ENCODE assay signal across 12 mouse cellular contexts in the genomic region with DNA sequence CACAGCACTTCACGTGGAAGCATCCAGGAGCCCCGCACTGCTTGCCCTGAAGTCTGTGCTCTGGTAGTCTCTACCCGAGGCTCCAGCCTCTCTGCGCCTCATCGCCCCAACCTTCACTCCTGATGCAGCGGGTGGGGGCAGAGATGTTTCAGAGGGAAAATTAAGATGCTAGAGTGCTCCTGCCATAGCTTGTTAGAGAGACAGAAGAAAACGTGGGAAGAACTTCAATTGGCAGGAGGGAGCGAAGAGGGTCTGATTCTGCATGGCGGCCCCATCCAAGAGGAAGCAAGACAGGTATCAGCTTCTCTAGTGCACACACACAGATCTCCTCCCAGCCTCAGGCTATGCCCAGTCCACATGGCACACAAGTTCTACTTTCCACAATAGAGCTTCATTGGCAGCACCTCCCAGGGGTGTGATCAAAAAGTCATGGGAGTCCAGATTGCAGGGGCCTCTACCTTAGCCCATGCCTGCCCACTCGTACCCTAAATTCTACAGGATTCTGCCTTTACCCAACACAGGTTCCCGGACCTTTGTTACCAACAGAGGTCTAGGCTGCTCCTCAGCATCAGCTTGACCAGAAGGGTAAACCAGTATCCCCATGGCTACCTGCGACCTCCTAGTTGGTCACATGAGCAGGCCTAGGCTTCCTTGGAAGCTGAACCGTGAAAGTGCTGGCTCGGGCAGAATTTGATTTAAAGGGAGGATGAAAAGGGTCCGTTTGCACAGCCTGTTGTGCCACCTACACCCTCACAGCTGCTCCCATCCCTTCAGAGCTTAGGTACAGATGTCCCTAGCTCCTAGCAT. TPM values are rescaled to one million over a fixed set of nuclear protein-coding genes. Genes with fewer than 3 reads are reported as not detected.
DNase-seq lines count a peak whose midpoint lies in the region; ATAC-seq lines count a peak whose summit lies in the region.
"Had no signal": no experiment of that assay in that cellular context is flagged by ENCODE, and none has a peak within 500 bp of the region (broad histone marks: within the 10 kb centered on the region; RNA-seq: fewer than 3 reads in every experiment).

No protein-coding gene starts in this region.

- H3K4me2 ChIP-seq in hindbrain, embryonic 14.5 days (replicated peaks) = peak overlapping the region; percentile 77
- H3K4me2 ChIP-seq in midbrain, embryonic 12.5 days (replicated peaks) = 0 out of 2 replicates have a peak overlapping the region, but pooled peaks have one; percentile 16

- H3K27ac ChIP-seq in hindbrain, embryonic 14.5 days = peak overlapping the region; percentile 99
- H3K27ac ChIP-seq in midbrain, embryonic 12.5 days (replicated peaks) = peak overlapping the region; percentile 100
- H3K27ac ChIP-seq: embryonic facial prominence, embryonic 10.5 days had no signal

- 53% methylated on average over 15 of the region's 15 CpGs for WGBS in hindbrain, embryonic 14.5 days
- 67% methylated on average over 15 of the region's 15 CpGs for WGBS in midbrain, embryonic 12.5 days

- peak; percentile 57 for DNase-seq in right cerebral cortex, adult 18-20 months
- DNase-seq in right cerebral cortex, postnatal 14 days = no peak
- no peak for DNase-seq in hindbrain, embryonic 14.5 days (ENCODE audit: low spot score)
- DNase-seq in telencephalon, adult 2 months (ENCODE audit: low read depth, low spot score) = peak; percentile 39
- no peak for DNase-seq in heart, adult 11 months
- no peak for DNase-seq in kidney, postnatal 36 days
- no peak for DNase-seq in thymus, postnatal 36 days
- DNase-seq: lung, adult 18-20 months had no signal

- H3K9ac ChIP-seq in hindbrain, embryonic 14.5 days = peak overlapping the region; percentile 99
- H3K9ac ChIP-seq in midbrain, embryonic 12.5 days (replicated peaks) = peak overlapping the region; percentile 99; the same call in 1 of the 2 replicates

- H3K9me3 ChIP-seq in hindbrain, embryonic 14.5 days (ENCODE audit: control insufficient read depth, low read length) = no peaks in the 10 kb centered on the region
- no peaks in the 10 kb centered on the region for H3K9me3 ChIP-seq in midbrain, embryonic 12.5 days
- H3K9me3 ChIP-seq: embryonic facial prominence, embryonic 10.5 days had no signal

- ATAC-seq in hindbrain, embryonic 14.5 days (ENCODE audit: low FRiP score) = no peak
- no peak for ATAC-seq in midbrain, embryonic 12.5 days (ENCODE audit: low FRiP score, low read depth)

- H3K4me1 ChIP-seq in hindbrain, embryonic 14.5 days (replicated peaks; ENCODE audit: control insufficient read depth, insufficient read depth, low read length) = peaks cover 26% of the 10 kb centered on the region
- H3K4me1 ChIP-seq in midbrain, embryonic 12.5 days = peaks cover 41% of the 10 kb centered on the region

- no peaks in the 10 kb centered on the region for H3K27me3 ChIP-seq in hindbrain, embryonic 14.5 days (ENCODE audit: control insufficient read depth, insufficient read depth, low read length)
- H3K27me3 ChIP-seq in midbrain, embryonic 12.5 days = no peaks in the 10 kb centered on the region

- H3K36me3 ChIP-seq in hindbrain, embryonic 14.5 days (replicated peaks; ENCODE audit: control insufficient read depth, insufficient read depth) = peaks cover 7% of the 10 kb centered on the region
- H3K36me3 ChIP-seq in midbrain, embryonic 12.5 days = peaks cover 8% of the 10 kb centered on the region; the same call in 1 of the 2 replicates

- H3K4me3 ChIP-seq in hindbrain, embryonic 14.5 days (replicated peaks; ENCODE audit: low read length) = no peak overlapping the region
- H3K4me3 ChIP-seq in midbrain, embryonic 12.5 days = no peak overlapping the region
- H3K4me3 ChIP-seq: embryonic facial prominence, embryonic 10.5 days had no signal

RNA-seq across cellular contexts. Expression of gene Ythdf1, which starts 23.7 kb away (rescaled TPM):
- 50.0 and 56.6 TPM in 2 replicates for polyA plus RNA-seq in hindbrain, embryonic 14.5 days (2014; fragmentation: Nextera tagmentation; extraction: Ambion mirVana)
- polyA plus RNA-seq in midbrain, embryonic 12.5 days (2016; fragmentation: Nextera tagmentation; extraction: Ambion mirVana) = 65.2 and 67.2 TPM in 2 replicates

RNA-seq across cellular contexts. Expression of gene Birc7, which starts 31.8 kb away (rescaled TPM):
- 0.33 TPM in 1 of 2 replicates, not detected in the other for polyA plus RNA-seq in hindbrain, embryonic 14.5 days (2014; fragmentation: Nextera tagmentation; extraction: Ambion mirVana)
- 0.36 and 0.67 TPM in 2 replicates for polyA plus RNA-seq in midbrain, embryonic 12.5 days (2016; fragmentation: Nextera tagmentation; extraction: Ambion mirVana)
- polyA plus RNA-seq: kidney, embryonic 14.5 days; testis, adult 2 months had no signal

RNA-seq across cellular contexts. Expression of gene Nkain4, which starts 57.5 kb away (rescaled TPM):
- 78.6 and 85.5 TPM in 2 replicates for polyA plus RNA-seq in hindbrain, embryonic 14.5 days (2014; fragmentation: Nextera tagmentation; extraction: Ambion mirVana)
- polyA plus RNA-seq in midbrain, embryonic 12.5 days (2016; fragmentation: Nextera tagmentation; extraction: Ambion mirVana) = 72.9 and 83.1 TPM in 2 replicates

Comparison
In these comparisons a context has a peak if more than half of its experiments do, and no peak if none do; other contexts are left out.
1. DNase-seq: peak in right cerebral cortex, adult 18-20 months (single experiment) and telencephalon, adult 2 months (single experiment); none in right cerebral cortex, postnatal 14 days (single experiment), hindbrain, embryonic 14.5 days (single experiment), heart, adult 11 months (single experiment), kidney, postnatal 36 days (0 of 2) and thymus, postnatal 36 days (0 of 2).